Mouse (Mus musculus): ENCODE measurements around the gene Atp2b2.

DNA sequence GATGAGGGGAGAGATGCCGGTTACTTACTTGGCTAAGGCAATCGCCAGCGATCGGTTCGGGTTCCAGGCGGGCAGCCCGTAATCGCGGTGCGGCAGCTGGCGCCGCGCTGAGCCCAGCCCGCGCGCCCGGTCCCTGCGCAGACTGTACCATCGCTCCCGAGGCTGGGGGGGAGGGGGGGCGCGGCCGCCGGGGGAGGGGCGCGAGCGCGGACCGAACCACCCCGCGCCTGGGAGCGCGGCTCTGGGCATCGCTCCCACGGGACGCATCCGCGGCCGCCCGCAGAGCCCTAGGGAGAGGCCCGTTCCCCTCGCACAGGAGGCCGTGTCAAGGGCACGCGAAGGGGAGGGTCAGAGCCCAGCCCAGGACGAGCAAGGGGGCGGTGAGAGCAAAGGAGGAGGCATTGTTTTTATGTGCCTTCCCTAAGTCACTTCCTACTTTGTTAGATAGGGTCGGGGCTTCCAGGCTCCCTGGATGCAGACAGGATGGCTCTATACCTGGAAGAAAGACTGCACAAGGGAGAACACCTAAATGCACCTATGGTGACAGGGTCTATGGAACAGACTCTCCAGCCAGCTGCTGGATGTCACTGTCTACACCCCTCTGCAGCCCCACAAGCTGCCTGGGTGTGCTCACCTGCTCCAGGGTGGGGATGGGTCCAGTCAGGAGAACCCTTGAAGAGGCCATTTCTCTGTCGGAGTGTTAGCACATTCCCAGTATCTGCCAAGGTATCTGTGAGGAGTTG lies 151.0 kb downstream of the Atp2b2 start:
- peak; percentile 87 for TF ChIP-seq POLR2A (IDR thresholded peaks at IDR 0.05; ENCODE audit: insufficient read depth, low read depth, low read length)
- no peak for TF ChIP-seq CTCF (IDR thresholded peaks at IDR 0.05; ENCODE audit: insufficient read depth, low read depth, low read length)

All from olfactory bulb, adult 2 months (tissue).